Mouse (Mus musculus): Measurements from ENCODE around the gene Irak3.
"Not testable (repeated sequence)": the region's sequence is repeated elsewhere in the genome, so short reads cannot be mapped to it uniquely, and the experiment has no call there.

Irak3 gene

GRCm38 (mm10) chr10:120201961-120202402 lies at the start of gene Irak3:
Gene Irak3 (minus strand): TSS chr10:120202130.
- DNase-seq (ENCODE audit: low spot score in 2 of 2), result peak; percentile 76 to 82

- no peak for DNase-seq (ENCODE audit: low spot score in 2 of 2)
Measured at GRCm38 (mm10) chr10:120250911-120251683, 49.2 kb upstream of the Irak3 start.

- peak in 1 of 2 experiments; percentile 37 for DNase-seq (ENCODE audit: low spot score in 2 of 2)
Measured at GRCm38 (mm10) chr10:120246994-120247750, 45.2 kb upstream of the Irak3 start.

- no peak for DNase-seq (ENCODE audit: low spot score in 2 of 2)
Measured at GRCm38 (mm10) chr10:120245681-120246080, 43.8 kb upstream of the Irak3 start.

GRCm38 (mm10) chr10:120242421-120242820 lies 40.5 kb upstream of the Irak3 start:
- no peak for DNase-seq (ENCODE audit: low spot score in 2 of 2)

- DNase-seq (ENCODE audit: low spot score in 2 of 2), result no peak
Measured at GRCm38 (mm10) chr10:120239476-120239875, 37.5 kb upstream of the Irak3 start.

- no peak for DNase-seq (ENCODE audit: low spot score in 2 of 2)
Measured at GRCm38 (mm10) chr10:120238241-120238640, 36.3 kb upstream of the Irak3 start.

GRCm38 (mm10) chr10:120236855-120237254 lies 34.9 kb upstream of the Irak3 start:
- no peak for DNase-seq (ENCODE audit: low spot score in 2 of 2)

GRCm38 (mm10) chr10:120233655-120234367 lies 31.9 kb upstream of the Irak3 start:
- peak; percentile 44 to 48 for DNase-seq (ENCODE audit: low spot score in 2 of 2)

- peak; percentile 39 to 62 for DNase-seq (ENCODE audit: low spot score in 2 of 2)
Measured at GRCm38 (mm10) chr10:120231718-120232117, 29.8 kb upstream of the Irak3 start.

GRCm38 (mm10) chr10:120226871-120227661 lies 25.1 kb upstream of the Irak3 start, which contains the start of gene Llph:
Gene Llph (plus strand): TSS chr10:120227070.
- peak; percentile 43 to 78 for DNase-seq (ENCODE audit: low spot score in 2 of 2)

- DNase-seq (ENCODE audit: low spot score in 2 of 2), result no peak
Measured at GRCm38 (mm10) chr10:120220776-120221175, 18.8 kb upstream of the Irak3 start.

- DNase-seq (ENCODE audit: low spot score in 2 of 2), result no peak
Measured at GRCm38 (mm10) chr10:120219578-120220359, 17.8 kb upstream of the Irak3 start.

- no peak for DNase-seq (ENCODE audit: low spot score in 2 of 2)
Measured at GRCm38 (mm10) chr10:120218996-120219395, 17.1 kb upstream of the Irak3 start.

- not testable (repeated sequence) for DNase-seq (ENCODE audit: low spot score in 2 of 2)
Measured at GRCm38 (mm10) chr10:120217099-120217498, 15.2 kb upstream of the Irak3 start.

GRCm38 (mm10) chr10:120210096-120210495 lies 8.2 kb upstream of the Irak3 start:
- no peak for DNase-seq (ENCODE audit: low spot score in 2 of 2)

- DNase-seq (ENCODE audit: low spot score in 2 of 2), result no peak
Measured at GRCm38 (mm10) chr10:120209539-120209925, 7.6 kb upstream of the Irak3 start.

- DNase-seq (ENCODE audit: low spot score in 2 of 2), result peak; percentile 66 to 84
Measured at GRCm38 (mm10) chr10:120208575-120209538, 6.9 kb upstream of the Irak3 start.

GRCm38 (mm10) chr10:120208015-120208414 lies 6.1 kb upstream of the Irak3 start:
- no peak for DNase-seq (ENCODE audit: low spot score in 2 of 2)

Measured in cerebellum, postnatal 4 days (tissue).